Mouse (Mus musculus) right cerebral cortex, postnatal 4 days (tissue): ENCODE measurements at regions not wholly inside any gene's neighbourhood (a gene's known extent, or its start where the extent isn't known, plus 50 kb on each side); places are given as distances from the start of the nearest gene placed in this dataset.

ENCODE experiments used
- DNase-seq: peaks from one replicate; pipeline ENCODE4 v3.0.0-alpha.2; 2022

DNA sequence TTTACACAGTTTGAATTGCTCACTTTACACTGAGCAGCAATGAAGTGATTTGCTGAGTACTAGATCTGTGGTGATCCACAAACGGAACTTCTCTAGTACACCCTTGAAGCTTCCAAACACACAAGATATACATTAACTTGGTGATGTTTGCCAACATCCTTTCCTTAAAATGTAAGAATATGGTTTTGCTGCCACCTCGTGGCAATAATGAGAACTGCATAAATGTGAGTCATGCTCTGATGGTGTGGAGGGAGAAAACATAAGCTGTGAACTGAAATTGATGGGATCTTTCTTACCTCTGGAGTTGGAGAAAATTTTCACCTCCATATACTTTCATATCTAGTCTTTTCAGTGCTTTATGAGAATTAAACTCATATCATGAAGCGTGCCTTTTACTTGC lies 51.6 kb downstream of the Bex3 start:
- DNase-seq, result peak; percentile 61

DNA sequence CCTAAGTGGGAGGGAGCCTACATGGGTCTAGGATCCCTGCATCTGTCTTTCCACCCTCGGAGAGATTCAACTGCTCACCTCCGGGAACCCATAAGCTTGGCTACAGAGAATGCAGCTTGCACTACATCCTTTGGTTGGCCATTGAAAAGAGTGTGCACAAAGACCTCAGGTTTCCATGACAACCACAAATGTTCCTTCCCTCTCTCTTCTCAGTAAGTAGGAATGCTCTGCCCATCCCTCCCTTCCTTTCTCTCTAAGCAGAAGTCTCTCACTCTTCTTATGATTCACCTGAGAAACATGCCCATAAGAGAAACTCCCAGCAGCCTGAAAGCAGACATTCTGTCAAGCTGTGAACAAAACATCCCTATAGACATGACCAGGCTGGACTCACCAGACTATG lies 95.8 kb downstream of the Bex3 start:
- DNase-seq, result peak; percentile 1
